Mouse (Mus musculus) left cerebral cortex, adult 11 months (tissue): ENCODE data around the gene Capn7.

Source experiments
- DNase-seq: peaks from one replicate; pipeline ENCODE4 v3.0.0; 2022; ENCODE audit warnings: low spot score

Capn7 gene

DNA sequence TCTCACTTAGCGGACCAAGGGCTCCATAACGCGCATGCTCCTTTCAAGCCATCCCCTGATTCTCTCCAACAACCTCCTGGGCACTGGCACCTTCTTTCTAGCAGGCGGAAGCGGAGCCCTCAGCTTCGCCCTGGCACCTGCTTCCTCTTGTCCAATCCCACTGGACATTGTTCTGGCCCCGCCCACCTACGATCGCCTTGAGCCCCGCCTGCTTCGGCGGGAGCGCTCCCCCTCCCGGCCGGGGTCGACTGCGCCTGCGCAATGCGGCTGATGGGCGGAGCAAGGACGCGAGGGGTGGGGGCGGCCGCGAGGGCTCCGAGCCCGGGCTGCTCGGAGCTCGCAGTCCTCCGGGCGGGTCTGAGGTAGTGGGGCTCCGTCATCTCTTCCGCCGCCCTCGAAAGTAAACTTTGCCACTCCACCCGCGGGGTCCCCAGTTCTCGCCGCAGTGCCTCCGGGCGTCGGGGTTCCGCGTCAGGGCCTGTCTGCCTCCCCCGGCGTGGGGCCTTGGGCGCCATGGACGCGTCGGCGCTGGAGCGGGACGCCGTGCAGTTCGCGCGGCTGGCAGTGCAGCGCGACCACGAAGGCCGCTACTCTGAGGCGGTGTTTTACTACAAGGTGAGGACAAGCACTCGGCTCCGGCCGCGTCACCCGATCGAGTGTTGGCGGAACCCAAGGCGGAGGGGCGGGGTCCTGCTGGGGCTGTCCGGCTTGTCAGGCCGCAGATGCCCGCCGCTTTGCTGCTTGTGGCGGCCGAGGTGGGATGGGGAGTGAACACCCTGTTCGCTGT is at the start of gene Capn7:
Capn7 (plus strand) TSS at position 270 of the 787 bp plus-strand sequence.
- DNase-seq = peak; percentile 93

DNA sequence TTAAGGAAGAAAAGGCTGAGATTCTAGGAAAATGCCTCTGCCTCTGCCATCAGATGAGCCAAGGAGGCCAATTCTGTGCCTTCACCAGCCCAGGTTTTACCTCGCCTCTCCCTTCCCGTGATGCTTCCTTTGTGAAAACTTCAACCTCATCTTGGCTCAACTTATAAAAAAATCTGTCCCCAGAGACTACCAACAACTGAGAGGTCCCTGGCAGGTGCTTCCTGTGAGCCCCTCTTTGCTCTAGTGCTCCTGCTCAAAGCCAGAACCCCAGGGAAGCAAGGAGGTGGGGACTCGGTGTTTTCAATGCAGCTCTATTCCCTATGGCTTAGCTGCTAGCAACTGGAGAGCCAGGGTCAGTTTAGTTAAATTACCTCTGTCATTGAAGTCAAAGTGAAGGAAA is 23.2 kb upstream of the Capn7 start:
- no peak for DNase-seq

DNA sequence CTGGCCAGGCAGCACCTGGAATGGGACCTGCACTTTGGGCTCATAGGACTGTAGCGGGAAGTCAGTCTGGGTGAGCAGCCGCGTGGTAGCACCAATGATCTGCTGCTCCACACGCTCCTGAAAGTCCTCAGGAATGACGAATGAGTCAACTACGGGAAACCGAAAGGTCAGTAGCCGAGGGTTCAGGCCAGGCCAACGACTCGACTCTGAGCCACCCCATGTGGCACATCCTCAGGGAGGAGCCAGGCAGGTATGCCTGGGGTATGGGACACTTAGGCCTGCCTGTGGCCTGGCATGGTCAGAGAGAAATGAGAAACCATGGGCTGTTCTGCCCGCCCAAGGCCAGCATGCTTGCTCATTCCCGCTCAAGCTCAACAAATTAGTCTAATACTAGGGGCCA is 19.8 kb upstream of the Capn7 start:
- DNase-seq = no peak

DNA sequence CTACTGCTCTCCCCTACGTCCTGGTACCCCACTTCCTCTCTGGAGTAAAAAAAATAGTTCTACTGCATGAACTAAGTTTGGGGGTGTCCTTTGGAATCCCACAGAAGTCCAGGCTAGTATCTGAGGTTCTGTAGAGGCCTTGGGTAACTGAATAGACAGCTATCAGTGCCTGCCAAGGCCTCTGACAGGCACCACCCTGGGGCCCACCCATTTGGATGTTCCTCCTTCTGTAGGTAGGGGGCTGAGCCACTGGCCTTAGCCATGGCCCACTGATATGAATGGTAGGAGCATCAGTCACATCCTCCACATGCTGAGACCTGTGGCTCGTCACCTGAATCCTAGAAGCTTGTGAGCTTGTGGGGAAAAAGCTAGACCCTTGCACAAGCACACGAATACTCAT is 18.7 kb upstream of the Capn7 start:
- no peak for DNase-seq

DNA sequence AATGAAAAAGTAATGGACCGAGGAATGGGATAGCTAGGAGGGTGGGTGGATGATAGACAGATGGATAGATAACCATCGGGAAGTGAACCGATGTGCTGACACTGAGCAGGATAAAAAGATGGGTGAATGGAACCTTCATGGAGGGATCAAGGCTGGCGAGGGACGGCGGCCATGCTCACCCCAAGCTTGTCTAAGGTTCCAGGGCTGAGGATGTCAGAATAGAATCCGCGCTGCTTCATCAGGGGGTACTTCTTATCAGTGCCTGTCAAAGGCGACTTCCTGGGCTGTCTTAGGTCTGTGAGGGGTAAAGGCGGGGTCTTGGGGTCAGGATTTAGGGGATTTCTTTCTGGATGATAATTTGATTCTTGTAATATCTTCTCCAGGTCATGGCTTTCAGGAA is 16.9 kb upstream of the Capn7 start:
- DNase-seq = no peak

DNA sequence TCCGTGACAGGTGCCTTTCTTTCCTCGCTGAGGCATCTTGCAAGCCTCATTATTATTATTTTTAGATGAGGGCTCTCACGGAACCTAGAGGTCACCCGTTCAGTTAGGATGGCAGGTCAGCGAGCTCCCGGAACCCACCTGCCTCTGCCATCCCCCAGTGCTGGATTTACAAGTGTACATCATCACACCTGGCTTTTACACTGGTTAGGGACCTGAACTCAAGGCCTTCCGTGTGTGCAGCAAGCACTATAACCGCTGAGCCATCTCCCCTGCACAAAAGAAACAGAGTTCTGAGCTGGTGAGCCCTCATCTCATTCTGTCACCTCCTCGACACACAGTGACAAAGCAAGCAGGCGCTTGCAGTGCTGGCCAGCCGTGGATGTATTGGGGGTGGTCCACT is 15.3 kb upstream of the Capn7 start:
- DNase-seq = no peak

DNA sequence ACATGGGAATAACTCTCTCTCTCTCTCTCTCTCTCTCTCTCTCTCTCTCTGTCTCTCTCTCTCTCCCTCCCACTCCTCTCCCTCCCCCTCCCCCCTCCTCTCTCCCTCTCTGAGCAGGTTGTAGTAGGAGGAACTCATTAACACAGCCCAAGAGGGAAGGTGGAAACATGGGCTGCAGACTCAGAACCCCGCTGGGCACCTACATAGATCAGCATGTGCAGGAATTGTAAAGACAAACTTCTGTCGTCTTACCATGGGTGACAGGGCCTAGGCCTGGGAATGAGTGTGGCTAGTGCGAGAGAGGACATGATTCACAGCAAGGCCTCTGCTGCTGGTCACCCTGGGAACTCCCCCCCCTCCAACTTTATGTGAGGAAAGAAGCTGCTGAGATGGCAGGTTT is 14.2 kb upstream of the Capn7 start:
- DNase-seq = no peak

DNA sequence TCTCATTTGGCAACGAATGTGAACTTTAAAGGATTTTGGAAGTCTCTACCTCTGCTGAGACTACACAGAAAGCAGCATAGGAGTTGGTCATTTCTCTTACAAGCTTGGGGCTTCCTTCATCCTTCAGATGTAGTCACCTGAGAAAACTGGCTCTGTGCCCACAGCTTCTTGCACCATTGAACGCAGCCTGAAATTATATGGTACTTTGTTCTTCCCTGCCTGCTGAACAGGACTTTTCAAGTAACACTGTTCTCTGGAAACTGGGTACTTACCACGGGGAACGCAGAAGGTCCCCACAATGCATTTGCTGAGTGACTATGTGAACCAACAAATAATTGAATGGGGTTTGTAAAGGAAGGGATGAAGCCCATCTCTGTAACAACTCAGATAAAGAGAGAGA is 13.2 kb upstream of the Capn7 start:
- no peak for DNase-seq

DNA sequence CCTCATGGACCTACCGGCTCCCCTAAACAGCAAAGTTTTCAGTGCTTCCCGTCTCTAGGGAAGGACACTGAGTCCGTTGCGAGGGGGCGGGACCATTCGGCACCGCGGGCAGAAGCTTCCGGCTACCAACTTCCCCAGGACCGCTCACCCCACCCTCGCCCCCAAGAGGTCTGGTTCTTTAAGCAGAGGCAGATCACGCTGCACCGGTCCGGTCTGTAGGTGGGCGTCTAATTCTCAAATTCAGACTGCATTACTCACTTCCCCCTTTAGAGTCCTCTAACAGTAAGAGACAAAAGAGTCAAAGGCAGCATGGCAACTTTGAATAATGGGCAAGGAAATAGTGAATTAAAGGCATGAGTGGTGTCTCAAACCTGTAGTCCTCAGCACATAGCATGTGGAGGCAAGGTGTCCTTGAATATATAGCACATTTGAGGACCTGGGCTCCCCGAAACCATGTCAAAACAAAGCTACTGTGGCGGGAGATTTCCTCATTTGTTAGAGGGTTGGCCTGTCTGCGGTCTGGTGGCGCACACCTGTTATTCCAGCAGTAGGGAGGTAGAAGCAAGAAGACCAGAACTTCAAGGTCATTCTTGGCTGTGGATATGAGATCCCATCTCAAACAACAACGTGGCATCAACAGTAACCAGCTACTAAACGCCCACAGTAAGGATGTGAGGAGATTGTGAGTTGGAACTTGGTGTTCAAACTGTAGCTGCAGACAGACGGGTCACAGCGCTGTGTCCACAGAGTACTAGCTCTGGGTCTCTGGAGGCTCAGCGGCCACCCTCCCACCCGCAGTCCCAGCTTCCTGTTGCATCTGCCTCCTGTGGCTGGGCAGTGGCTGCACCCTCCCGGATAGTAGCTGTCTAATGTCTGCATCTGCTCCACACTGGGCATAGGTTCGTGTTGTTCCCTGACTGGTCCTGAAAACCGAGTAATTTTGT is 12.3 kb upstream of the Capn7 start, which contains the start of gene Dnah1:
Dnah1 (minus strand) TSS at position 48 of the 944 bp plus-strand sequence.
- DNase-seq = no peak

DNA sequence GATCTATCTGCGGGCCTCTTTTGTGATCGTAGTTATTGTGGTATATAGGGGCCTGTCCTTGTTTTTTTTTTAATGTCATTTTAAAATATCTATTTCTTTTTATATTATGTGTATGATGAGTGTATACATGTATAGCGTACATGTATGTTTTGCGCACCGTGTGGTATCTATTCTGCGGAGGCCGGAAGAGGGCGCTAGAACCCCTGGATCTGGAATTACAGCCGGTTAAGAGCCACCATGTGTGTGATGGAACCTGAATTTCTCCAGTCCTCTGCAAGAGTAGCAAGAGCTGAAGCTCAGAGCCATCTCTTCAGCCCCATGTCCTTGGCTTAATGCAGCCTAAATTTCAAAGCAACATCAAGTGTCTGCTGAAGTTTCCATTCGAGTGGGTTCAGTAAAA is 11.6 kb upstream of the Capn7 start:
- DNase-seq = no peak

DNA sequence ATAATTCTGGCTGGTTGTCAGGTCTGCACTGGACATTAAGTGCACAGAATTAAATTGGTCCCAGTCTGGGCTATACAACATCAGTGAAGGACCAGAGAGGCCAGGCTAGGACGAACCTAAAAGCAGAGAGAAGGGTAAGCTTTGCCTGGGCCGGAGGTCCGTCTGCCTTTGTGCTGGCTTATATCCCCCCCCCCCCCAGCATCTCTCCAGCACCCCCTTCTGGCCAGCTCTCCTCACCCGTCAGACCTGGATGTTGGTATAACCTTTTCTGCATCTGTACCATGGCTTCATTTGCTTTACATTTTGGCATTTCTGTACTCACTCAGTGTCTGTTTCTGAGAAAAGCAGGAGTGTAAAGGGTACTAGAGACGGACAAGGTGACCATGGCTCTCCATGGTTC is 10.9 kb upstream of the Capn7 start:
- no peak for DNase-seq

DNA sequence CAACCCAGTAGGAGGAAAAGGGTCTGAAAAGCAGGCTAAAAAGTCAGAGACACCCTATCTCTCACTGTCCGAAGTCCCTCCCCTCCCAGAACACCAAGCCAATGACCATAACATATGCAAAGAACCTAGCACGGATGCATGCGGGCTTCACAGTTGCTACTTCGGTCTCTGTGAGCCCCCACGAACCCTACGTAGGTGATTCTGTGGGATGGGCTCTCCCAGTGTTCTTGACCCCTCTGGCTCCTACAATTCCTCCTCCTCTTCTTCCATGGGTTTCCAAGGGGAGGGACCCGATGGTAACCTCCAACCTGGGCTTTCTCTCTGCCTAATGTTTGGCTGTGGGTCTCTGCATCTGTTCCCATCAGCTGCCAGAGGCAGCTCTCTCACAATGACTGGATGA is 9.7 kb upstream of the Capn7 start:
- DNase-seq = no peak

DNA sequence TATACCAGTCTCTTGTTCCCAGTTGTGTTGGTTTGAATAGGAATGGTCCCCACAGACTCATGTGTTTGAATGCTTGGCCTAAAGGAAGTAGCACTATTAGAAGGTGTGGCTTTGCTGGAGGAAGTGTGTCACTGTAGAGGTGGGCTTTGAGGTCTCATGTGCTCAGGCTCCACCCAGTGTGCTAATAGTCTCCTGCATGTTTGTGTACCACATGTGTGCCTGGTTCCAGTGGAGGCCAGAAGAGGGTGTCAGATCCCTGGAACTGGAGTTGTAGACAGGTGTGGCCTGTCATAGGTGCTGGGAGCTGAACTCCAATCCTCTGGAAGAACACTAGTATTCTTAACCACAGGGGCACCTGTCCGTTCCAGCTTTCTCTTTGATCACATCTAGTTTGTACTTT is 9.2 kb upstream of the Capn7 start:
- no peak for DNase-seq

DNA sequence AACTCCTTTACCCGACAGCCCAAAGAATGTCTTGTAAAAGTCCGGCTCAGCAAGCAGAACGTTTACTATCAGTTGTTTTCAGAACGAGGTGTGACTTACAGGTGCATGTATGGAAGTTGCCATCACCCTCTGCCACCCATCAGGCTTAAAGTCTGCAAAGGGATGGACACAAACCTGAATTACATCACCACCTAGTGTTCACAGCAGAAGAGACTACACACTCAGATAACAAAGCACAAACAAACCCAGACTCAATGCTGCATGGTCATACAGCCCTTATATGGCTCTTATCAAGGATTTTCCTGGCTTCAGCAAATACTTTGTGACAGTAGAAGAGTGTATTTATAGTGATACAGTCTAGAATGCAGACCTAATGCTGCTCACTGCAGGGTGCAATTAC is 8.8 kb upstream of the Capn7 start:
- DNase-seq = no peak

DNA sequence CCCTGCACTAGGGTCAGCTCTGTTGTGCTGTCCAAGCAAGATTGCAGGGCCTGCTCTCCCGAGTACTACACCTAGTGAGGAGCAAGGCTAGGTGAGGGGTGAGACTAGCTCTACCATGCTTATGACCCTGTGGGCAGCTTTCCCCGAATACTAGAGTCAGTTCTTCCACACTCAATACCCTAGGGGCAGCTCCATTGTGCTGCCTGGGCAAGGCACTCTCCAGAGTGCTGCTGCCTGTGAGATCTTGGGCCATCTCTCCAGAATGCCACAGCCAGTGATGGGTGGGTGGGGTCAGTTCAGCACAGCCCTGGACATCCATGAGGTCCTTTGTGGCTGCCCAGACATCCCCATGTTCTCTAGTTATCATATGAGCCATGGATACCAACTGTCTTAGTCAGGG is 6.7 kb upstream of the Capn7 start:
- DNase-seq = no peak

DNA sequence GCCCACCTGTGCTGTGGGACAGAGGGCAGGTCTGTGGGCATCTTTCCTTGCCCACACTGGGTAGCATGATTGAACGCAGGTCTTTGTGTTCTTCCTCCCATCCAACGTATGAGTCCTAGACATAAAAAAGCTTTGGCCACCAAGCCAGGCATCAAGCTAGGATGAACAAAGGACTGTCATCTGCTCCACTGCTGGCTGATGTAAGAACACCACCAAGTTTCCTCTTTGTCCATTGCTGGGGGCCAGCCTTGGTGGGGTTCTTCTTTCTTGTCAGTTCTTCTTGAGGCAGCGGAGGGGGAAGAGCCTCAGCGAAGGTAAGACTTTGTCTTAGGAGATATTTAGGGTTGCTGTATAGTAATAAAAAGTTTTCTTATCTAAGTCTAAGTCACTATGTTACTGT is 5.5 kb upstream of the Capn7 start:
- no peak for DNase-seq

DNA sequence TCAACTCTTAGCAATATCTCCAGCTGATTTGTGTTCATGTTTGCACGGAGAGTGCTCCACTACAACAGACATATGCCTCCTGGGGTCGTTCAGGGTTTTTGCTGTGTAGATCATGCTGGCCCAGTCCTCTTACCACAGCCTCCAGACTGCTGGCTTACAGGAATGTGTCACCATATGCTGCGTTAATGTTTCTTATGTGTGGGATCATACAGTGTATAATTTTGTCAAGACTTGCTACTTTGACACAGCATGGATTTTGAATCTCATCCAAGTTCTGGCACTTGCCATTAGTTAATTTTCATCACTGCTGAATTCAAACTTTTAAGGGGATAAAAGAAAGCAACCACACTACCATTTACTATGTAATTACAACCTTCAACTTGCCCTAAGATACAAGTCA is 673 bp upstream of the Capn7 start:
- DNase-seq = no peak

DNA sequence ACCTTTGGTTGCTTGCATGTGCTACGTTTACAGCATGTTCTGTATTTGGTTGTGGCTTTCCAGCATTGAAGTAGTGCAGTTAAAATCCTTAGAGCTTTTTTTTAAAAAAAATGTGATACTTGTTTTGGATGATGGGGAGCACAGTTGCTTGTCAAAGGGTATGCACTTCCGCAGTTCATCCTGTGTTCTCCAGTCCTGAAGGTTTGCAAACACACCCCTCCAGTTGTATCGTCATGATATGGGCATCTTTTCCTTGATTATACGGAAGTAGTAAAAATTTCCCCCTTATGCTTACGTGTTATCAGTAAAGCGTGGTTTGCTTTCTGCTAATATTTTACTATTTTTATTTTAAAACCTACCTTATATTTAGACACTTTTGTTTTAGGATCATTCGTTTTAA is 968 bp downstream of the Capn7 start:
- no peak for DNase-seq

DNA sequence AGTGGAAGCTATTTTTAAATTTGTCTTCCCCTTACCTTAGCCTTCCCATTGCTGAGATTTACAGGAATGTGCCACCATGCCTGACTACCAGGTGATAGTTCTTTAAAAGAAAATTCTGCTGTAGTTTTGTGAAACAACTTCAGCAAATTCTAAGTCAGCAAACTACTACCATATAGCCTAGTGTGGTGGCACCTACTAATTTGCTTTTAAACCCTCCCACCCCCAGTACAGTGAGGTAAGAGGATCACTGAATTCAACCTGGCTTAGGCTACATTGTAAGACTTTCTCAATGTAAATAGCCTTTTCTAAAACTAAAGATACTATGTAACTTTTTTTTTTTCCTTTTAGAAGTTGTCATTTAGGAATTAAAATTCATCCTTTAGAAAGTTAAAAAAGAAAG is 1.5 kb downstream of the Capn7 start:
- DNase-seq = no peak

DNA sequence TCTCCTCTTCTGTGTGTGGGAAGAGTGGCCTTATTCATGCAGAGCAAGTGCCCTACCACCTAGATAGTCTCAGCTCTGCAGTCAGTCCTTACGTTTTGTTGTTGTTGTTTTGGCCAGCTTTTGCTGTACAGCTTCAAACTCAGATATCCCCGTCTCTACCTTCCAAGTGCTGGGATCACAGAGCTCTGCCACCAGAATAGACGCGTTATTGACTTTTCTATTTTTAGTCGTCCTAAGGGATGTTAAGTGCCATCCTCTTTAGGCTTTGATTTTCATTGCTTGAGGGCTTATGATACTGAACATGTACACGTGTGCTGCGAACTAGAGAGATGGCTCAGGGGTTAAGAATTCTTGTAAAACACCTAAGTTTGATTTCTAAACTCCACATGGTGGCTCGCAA is 6.8 kb downstream of the Capn7 start:
- DNase-seq = no peak

DNA sequence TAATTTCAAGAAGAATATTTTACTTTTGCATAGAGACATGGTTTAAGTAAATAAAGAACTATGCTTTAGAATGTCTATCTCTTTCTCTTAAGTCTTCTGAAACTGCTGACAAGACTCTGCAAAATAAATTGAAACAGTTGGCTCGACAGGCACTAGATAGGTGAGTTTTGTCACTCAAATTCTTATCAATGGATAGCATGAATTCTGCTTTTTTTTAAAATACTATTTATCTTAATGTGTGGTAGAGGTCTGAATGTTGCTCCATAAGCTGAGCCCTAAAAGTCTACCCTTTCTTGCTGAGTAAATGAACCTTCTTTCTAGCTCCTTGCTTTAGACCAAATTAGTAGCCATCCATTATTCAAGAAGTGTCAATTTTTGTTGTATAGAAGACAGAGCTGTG is 8.9 kb downstream of the Capn7 start:
- no peak for DNase-seq

DNA sequence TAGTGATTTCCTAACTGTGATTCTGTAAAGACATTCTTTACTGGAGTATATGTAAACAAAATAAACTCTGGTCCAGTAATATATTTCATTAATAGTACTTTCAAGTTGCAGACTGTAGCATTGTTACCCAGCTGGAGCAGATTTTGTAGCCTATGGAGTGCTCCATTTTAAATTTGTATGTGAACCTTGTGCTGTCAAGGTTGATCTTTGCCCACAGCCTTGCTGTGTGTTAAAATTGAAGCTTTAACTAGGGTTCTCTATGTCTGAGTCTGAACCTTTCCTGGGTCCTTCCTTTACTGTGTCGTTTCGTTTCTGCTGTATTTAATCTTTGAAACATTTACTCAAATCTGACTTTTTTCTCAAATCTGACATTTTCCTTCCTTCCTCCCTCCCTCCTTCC is 25.8 kb downstream of the Capn7 start:
- no peak for DNase-seq

DNA sequence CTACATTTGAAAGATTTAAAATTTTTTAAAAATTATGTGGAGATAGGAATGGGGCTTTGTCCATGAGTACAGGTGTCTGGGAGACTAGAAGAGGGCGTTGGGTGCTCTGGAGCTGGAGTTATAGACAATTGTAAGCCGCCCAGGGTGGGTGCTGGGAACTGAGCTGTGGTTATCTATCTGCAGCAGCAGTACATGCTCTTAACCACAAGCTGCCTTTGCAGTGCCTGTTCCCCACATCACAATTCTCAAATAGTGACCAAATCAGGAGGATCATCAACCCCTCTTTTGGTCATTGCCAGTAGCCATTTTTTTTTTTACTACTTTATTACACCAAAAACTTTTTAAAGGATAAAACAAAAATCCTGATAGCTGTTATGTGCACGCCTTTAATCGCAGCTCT is 28.2 kb downstream of the Capn7 start:
- DNase-seq = no peak
